Mouse (Mus musculus) large intestine, adult 2 months (tissue): ENCODE results near the gene Nanog. TPM values are rescaled to one million over a fixed set of nuclear protein-coding genes. Genes with fewer than 3 reads are reported as not detected.
"Not testable (repeated sequence)": the region's sequence is repeated elsewhere in the genome, so short reads cannot be mapped to it uniquely, and the experiment has no call there.

Experiments
- DNase-seq: peaks from one replicate; pipeline ENCODE4 v3.0.0-alpha.2; 2012; ENCODE audit warnings: low read depth, low spot score
- WGBS: fragments of 180-500 bp; shearing (Covaris S2); methylation state at CpG from one replicate; pipeline ENCODE4 v1.1.7; 2018; 5-methylcytosine and 5-hydroxymethylcytosine counted together
- polyA plus RNA-seq: library from polyadenylated mRNA; depleted of rRNA; stranded (reverse); fragments of >200 nt; gene quantifications from 2 replicates; pipeline ENCODE4 v1.2.3, GENCODE M21; 2012

Nanog gene
- polyA plus RNA-seq, 1 experiment, result not detected

DNA sequence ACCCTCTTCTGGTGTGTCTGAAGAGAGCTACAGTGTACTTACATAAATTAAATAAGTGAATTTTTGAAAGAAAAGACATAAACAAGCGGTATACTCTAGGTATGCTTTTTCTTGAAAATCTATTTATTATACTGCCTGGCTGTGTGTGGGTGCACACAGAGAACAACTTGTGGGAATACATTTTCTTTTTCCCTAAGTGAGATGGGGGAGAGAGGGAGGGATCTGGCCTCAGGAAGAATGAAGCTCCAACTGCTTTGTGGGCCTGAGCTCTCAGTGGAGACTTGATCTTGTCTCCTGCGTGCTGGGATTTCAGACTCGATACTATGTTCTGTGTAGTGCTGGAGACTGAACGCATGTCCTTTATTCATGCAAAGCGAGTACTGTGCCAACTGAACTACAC, 5.5 kb upstream of the Nanog start:
- DNase-seq, result no peak
- 80% methylated on average over 5 of the region's 5 CpGs for WGBS

DNA sequence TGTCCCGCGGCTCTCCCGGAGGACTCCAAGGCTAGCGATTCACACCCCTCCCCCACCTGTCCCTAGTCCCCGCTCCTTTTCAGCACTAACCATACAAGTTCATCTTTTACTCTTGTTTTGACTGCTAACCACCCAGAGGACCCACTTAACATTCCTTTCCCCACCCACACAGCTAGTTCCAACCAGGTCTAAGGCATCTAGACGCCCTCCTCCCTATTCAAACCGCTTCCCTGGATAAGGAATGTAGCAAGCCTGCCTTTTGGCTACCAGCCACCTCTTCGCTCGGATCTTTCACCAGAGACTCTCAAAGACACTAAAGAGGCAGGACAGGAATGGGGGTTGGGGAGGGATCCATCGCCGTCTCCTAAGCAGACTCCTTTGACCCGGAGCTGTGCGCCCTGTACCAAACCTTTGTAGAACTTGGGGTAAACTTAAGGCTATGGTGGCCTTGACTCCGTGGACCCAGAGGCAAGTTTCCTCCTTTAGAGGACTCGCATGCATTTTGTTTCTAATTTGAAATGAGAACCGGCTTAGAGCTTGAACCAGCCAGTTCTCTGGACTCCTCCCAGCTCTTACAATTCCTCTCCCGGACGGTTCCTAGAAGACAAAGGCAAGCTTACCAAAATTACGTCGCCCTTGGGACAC, 4.7 kb upstream of the Nanog start:
- no peak for DNase-seq
- 10% methylated on average over 20 of the region's 20 CpGs for WGBS

DNA sequence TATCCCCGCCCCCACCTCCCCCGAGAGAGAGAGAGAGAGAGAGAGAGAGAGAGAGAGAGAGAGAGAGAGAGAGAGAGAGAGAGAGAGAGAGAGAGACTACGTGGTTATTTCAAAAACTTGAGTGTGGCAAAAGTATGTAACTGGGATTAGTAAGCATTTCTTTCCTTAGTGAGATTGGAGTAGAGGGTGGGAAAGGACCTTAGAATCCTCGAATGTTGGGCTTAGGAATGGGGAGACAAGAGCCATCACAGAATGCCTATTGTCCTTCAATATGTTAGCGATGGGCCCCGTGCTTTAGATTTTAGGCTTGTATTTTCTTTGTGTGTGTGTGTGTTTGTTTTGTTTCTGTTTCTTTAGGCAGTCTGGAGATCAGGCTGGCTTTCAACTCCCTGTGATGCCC, 4.0 kb upstream of the Nanog start:
- DNase-seq, result no peak
- WGBS, result 34% methylated on average over 6 of the region's 6 CpGs

DNA sequence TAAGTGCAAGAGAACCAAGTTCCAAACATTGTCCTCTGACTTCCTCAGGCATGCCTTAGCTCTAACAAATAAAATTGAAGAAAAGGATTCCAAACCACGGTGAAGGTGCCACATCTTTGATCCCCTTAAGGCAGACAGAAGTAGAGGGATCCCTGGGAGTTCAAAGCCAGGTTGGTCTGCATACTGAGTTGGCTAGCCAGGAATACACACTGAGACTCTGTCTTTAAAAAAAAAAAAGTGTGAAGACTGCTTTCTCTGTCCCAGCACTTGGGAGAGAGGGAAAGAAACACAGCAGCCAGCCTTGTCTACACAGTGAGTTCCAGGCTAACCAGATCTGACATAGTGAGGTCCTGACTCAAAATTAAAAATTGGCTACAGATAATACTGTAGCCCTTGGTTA, 3.6 kb upstream of the Nanog start:
- 46% methylated on average over 1 of the region's 1 CpGs for WGBS
- DNase-seq, result no peak

DNA sequence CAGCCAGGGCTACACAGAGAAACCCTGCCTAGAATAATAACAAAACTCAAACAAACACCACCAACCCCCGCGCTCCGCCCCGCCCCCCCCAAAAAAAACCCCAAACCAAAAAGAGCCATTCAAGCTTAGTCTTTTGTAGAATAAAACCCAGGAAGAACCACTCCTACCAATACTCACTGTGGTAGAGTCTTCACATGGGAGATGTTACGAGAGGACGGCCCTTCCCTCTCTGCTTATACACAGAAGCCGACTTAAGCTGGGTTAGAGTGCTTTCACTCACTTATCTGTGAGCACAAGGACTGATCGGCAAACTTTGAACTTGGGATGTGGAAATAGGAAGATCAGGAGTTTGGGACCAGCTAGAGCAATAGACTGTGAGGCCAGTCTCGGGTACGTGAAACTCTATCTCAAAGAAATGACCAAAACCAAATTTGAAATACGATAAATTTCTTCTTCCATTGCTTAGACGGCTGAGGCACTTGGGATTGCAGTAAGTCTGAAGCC, 900 bp upstream of the Nanog start:
- DNase-seq, result no peak
- WGBS, result 66% methylated on average over 12 of the region's 12 CpGs

DNA sequence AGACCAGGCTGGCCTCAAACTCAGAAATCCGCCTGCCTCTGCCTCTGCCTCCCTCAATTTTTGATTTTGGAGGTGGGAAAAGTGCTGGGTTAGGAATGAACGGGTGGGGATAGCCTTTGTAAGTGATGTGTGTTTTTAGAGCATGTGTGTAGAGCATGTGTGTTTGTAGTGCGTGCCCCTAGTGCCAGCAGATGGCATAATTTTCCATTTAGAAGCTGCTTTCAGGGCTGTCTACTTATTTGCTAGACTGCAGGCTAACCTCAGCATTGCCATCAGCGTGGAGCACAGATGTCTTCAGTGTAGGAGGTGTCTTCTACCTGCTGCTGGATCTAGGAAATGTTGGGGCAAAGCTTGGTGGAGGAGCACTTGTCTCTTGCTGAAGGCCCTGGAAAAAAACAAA, 1.5 kb downstream of the Nanog start:
- WGBS, result 58% methylated on average over 4 of the region's 4 CpGs
- DNase-seq, result no peak

DNA sequence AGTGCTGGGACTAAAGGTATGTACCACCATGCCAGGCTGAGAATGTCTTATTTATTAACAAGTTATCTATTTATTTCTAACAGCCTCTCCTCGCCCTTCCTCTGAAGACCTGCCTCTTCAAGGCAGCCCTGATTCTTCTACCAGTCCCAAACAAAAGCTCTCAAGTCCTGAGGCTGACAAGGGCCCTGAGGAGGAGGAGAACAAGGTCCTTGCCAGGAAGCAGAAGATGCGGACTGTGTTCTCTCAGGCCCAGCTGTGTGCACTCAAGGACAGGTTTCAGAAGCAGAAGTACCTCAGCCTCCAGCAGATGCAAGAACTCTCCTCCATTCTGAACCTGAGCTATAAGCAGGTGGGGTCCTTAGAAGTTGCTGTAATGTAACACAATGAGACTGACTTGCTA, 4.2 kb downstream of the Nanog start:
- 66% methylated on average over 2 of the region's 2 CpGs for WGBS
- no peak for DNase-seq

DNA sequence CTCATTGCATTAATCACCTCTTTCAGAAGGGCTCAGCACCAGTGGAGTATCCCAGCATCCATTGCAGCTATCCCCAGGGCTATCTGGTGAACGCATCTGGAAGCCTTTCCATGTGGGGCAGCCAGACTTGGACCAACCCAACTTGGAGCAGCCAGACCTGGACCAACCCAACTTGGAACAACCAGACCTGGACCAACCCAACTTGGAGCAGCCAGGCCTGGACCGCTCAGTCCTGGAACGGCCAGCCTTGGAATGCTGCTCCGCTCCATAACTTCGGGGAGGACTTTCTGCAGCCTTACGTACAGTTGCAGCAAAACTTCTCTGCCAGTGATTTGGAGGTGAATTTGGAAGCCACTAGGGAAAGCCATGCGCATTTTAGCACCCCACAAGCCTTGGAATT, 5.8 kb downstream of the Nanog start:
- DNase-seq, result not testable (repeated sequence)
- 92% methylated on average over 7 of the region's 7 CpGs for WGBS

DNA sequence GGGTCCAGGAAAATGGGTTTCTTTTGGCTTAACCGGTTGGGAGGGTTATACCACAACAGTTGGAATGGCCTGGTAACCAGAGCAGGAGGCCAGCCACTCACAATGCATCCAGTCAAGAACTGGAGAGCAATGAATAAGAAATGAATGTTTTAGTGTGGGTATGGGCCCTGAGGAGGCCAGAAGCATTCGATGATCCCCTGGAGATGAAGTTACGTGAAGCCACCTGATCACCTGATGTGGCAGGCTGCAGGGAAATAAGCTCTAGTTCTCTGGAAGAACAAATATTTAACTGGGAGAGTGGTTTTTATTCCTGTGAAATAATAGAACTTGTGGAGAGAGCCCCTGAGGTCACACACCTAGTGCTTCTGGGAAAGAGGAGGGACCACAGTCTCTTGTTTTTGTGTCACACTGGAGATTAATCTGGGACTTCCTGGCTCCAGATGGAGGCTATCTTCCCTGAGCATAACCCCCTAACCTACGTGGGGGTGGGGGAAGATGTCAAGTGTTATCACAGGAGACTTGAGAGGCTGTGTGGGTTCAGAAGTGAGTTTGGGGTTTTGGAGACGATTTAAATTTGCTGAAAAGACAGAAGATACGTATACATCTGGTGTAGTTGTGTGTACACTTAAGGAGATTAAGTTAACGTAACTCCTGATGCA, 7.5 kb downstream of the Nanog start:
- WGBS, result 54% methylated on average over 7 of the region's 7 CpGs
- DNase-seq, result no peak

DNA sequence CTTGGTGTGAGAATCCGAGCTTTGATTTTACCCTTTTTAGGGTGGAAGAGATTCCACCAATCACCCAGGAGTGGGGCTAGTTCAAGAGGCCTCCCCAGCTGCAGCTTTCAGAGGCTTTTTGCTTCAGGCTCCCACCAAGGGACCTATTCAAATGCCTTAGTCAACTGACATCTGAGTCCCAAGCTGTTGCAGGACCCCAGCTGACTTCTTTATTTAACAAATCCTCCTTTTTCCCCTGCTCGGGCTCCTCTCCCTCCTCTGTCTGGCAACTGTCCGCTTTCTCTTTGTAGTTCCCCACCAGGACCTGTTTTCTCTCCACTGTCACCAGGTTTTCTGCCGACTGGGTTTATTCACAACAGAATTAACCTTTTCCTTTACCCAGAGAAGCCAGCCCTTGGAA, 8.6 kb downstream of the Nanog start:
- DNase-seq, result no peak
- WGBS, result 31% methylated on average over 4 of the region's 4 CpGs

DNA sequence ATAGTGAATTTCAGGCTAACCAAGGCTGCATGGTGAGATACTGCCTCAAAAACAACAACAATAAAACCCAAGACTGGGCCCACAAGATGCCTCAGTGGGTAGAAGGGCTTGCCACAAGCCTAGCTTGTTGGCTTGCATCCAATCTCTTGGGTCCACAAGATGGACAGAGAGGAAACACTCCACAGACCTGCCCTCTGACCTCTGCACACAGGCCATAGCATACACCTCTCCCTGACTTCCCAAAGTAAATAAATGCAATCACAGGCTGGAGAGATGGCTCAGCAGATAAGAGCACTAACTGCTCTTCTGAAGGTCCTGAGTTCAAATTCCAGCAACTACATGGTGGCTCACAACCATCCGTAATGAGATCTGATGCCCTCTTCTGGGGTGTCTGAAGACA, 10.9 kb downstream of the Nanog start:
- DNase-seq, result not testable (repeated sequence)
- WGBS, result 70% methylated on average over 1 of the region's 1 CpGs

DNA sequence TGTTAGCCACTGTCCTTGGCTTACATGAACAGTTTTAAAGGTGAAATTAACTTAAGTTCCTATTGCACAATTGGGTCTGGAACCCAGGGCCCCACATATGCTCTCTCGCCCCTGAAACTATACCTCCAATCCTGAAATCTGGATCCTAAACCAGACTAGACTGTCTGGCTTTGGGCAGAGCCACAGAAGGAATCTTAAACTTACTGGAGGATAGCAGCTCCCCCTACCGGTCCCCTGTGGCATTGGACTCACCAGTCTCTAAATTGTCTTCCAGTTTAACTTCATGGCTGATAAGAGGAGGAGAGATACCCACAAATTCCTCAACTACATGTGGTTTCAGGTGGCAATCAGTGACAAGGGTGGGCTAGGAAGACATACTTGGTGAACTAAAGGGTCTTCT, 12.7 kb downstream of the Nanog start:
- DNase-seq, result peak; percentile 21
- WGBS, result 24% methylated on average over 2 of the region's 2 CpGs

DNA sequence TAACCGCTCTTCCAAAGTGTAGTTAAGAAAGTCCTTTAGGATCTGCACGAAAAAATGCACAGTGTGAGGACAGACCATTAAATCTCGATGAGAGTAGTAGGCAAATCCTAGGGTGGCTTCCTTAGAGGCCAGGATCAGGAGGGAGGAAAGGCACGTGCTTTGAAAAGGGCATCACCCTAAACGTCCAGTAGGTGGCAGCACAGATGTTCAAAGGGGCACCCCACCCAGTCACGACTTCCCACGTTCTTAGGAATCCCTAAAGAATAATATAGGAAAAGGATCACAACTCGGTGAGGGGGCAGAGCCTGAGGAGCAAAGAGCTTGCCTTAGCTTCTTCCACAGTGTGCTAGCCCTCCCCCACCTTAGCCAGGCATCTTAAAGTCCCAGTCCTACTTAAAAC, 32.7 kb downstream of the Nanog start:
- 10% methylated on average over 8 of the region's 8 CpGs for WGBS
- DNase-seq, result no peak

DNA sequence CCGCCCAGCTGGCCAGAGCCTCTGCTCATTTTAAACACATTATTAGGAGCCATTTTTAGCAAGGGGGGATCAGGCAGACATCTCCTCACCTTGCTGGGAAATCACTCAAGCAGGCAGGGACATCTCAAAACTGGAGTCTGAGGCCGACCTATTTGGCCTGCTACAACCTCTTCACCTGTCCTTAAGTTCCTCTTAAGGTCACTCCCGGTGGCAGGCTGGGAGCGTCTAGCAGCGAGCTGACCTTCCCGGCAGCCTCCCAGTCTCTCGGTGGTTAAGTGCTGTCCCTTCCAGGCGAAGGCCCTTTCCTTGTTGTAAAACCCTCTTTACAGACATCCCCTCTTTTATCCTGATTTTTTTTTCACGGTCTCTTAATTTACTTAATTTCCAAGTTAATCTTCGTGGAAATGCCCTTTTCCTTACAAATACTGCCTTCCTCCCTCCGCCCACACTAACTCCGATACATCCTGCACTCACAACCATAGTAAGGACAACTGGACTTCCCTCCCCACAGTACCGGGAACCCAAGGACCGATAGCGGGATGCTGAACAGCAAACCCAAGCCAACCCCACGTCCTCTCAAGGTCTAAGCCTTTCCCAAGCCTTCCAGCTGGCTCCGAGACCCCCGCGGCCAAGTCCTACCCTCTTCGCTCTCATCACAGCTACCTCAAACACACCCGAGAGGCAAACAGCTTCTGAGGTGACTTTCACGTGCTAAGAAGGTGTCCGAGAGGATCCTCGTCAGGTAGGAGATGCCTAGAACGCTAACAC, 34.4 kb downstream of the Nanog start:
- DNase-seq, result no peak
- WGBS, result 12% methylated on average over 25 of the region's 25 CpGs

DNA sequence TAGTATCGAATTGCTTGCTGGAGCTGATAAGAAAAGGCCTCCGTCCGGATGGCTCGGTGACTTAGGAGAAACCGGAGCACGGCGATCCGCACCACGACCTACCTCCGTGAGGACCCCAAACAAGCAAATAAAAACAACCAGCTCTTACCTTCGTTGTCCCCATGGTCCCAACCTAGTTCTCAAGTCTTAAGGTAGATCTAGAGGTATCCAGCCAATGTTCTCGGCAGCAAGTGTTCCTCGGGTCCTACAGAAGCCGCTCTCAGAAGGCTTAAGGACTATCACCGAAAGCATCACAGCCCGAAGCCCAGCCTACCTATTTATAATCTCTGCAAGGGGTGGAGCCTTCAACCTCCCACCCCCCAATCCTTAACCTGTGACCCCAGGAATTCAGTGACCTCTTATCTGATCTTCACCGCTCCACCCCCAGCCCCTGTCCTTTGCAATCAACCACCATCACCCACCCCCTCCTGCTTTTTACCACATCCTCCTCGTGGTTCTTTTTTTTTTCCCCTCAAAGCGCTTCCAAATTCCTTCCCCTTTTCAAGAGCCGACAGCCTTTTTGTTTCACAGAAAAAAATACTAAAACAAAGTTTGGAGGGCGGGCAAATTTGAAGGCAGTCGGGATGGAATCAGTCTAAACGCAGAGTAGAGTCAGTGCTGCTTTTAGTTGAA, 35.1 kb downstream of the Nanog start:
- no peak for DNase-seq
- 5% methylated on average over 23 of the region's 23 CpGs for WGBS

DNA sequence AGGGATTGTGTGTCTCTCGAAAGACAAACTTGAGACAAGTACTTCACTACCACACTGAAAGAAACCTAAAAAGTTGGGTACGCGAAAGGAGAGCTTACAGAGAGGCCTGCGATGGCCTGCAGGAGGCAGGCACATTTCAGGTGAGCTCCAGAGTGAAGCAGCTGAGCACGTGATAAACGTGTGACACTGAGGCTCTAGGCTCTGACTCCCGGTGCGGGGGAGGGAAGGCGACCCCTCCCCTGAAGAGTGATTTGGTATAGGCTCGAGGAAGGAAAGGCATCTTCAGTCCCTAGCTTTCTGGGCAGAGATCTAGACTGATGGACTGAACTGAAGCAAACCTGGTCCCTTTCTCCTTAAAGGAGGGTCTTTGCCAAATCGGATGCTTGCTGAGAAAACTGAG, 36.1 kb downstream of the Nanog start:
- DNase-seq, result no peak
- 40% methylated on average over 11 of the region's 11 CpGs for WGBS

DNA sequence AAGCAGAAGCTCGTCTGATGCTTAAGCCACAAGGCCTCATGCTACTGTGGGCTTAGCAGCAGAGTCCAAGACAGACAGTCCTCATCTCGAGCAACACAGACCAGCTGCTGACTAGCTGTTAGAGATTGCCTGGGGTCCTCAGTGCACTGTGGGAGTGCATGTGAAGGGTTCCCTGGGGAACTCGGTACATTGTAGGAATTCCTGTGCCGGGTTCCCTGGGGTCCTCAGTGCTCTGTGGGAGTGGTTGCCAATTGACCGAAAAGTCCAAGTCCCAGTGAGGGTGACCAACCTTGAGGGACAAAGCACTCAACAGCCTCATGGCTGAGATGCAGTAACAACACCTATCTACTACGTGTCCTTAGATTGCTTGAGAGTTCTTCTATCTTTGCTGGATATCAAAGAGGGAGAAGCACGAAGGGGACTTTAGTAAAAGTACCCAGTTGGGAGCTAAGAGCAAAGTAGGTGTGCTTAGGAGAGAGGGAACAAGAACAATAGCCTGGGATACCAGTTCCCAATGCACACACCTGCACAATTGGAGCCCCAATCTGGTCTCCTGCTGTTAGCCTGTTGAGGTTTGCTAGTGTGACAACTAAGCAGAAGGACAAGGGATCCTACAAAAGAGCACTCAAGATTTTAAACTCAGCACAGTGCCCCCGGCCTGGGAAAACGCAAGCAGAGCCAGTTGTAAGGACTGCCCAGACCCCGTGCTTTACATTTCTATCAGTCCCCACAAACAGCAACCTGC, 37.4 kb downstream of the Nanog start:
- 63% methylated on average over 10 of the region's 10 CpGs for WGBS
- DNase-seq, result no peak

DNA sequence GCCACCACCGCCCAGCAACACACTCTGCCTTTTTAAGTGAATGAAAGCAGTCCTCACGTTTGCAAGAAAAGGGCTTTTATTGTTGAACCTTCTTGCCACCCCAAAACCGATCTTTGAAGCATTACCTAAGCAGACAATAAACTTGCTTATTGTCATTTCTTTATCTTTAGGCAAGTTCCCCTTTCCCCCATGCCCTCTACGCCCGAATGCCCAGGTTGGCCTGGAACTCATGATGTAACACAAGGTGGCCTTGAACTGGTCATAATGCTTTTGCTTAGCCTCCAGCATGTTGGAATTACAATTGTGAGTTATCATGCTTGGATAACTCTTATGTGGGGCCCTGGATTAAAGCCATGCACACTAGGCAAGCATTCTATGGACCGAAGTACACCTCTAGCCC, 43.3 kb downstream of the Nanog start:
- no peak for DNase-seq
- WGBS, result 72% methylated on average over 6 of the region's 6 CpGs

DNA sequence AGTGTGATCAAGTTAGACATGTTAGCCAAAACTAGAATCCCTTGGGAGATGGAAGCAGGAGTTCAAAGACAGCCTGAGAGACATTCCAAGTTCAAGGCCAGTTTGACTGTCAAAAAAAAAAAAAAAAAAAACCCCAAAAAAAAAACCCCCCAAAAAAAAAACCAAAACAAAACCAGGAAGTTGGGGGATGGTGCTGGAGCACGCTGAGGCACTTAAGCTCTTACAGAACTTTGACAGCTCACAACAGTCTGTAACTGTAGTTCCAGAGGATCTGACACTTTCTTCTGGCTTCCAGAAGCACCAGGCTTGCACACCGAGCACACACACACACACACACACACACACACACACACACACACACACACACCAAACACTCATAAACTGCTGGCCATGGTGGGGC, 48.6 kb downstream of the Nanog start:
- DNase-seq, result no peak

DNA sequence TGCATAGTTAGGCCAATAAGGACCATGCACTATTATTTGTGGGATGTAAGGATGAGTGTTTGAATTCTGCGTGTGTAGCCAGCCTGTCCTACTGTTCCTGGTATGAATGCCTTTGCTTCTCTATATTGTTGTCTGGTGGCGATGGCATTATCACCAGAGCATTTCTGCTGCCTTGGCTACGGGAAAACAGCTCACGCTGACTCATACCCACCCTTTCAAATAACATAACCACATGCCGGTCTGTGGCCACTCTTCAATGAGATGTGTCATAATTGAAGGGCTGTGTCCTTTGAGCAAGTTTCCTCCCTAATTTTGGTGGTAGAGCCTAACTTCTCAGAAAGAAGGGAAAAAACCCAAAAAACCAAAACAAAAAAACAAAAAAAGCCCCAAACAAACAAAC, 51.4 kb downstream of the Nanog start:
- no peak for DNase-seq
- 68% methylated on average over 5 of the region's 5 CpGs for WGBS

More for the DNA sequence above, 48.6 kb downstream of the Nanog start:
- 24% methylated on average over 2 of the region's 2 CpGs for WGBS
